Mouse (Mus musculus): Measurements from ENCODE around the gene Agap1. TPM values are rescaled to one million over a fixed set of nuclear protein-coding genes. Genes with fewer than 3 reads are reported as not detected.

The Agap1 gene
- polyA plus RNA-seq, 1 experiment from 2014 or later: 40.4 TPM

GRCm38 (mm10) chr1:89554969-89555856, 100.6 kb downstream of the Agap1 start:
- ATAC-seq (replicated peaks): no peak
- WGBS: 88% methylated on average over 18 of the region's 18 CpGs
- H3K9ac ChIP-seq (replicated peaks): no peak overlapping the region
- H3K4me3 ChIP-seq: no peak overlapping the region
- H3K9me3 ChIP-seq: no peaks in the 10 kb centered on the region
- no peak overlapping the region for H3K27ac ChIP-seq (replicated peaks)
- H3K36me3 ChIP-seq: no peaks in the 10 kb centered on the region
- H3K4me2 ChIP-seq (replicated peaks): no peak overlapping the region
- peaks cover 8% of the 10 kb centered on the region for H3K27me3 ChIP-seq
- H3K4me1 ChIP-seq: peaks cover 15% of the 10 kb centered on the region

DNA sequence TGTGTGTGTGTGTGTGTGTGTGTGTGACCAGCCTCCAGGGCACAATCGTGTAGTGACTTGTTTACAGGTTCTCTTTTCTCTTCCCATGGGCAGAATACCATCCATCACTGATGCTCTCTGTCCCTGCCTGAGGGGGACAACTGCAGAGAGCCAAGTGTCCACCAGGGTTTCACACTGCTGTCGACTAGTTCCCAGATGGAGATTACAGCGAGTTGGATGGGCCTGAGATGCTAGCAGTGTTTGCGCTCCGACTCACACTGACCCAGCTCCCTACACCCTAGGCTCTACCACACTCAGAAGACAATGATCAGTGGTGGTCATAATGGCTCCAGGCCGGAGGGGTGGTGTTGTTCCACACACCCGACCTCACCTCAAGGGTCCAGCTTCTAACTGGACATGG, 101.4 kb downstream of the Agap1 start:
- Histone ChIP-seq H3K9me3 (no peaks in the 10 kb centered on the region), H3K27me3 (peaks cover 8% of the 10 kb centered on the region), H3K9ac (replicated peaks) (no peak overlapping the region), H3K36me3 (no peaks in the 10 kb centered on the region), H3K27ac (replicated peaks) (no peak overlapping the region), H3K4me2 (replicated peaks) (no peak overlapping the region), H3K4me1 (peaks cover 10% of the 10 kb centered on the region; the same call in 1 of the 2 replicates), H3K4me3 (no peak overlapping the region)
- no peak for ATAC-seq (replicated peaks)
- 83% methylated on average over 7 of the region's 7 CpGs for WGBS

GRCm38 (mm10) chr1:89557401-89557800, 102.8 kb downstream of the Agap1 start:
- Histone ChIP-seq H3K36me3 (no peaks in the 10 kb centered on the region), H3K27ac (replicated peaks) (no peak overlapping the region), H3K9me3 (no peaks in the 10 kb centered on the region), H3K9ac (replicated peaks) (no peak overlapping the region), H3K4me2 (replicated peaks) (no peak overlapping the region), H3K27me3 (peaks cover 5% of the 10 kb centered on the region), H3K4me3 (no peak overlapping the region), H3K4me1 (0 out of 2 replicates have a peak, but pooled peaks cover 8% of the 10 kb centered on the region)
- ATAC-seq (replicated peaks): no peak
- 91% methylated on average over 6 of the region's 6 CpGs for WGBS

DNA sequence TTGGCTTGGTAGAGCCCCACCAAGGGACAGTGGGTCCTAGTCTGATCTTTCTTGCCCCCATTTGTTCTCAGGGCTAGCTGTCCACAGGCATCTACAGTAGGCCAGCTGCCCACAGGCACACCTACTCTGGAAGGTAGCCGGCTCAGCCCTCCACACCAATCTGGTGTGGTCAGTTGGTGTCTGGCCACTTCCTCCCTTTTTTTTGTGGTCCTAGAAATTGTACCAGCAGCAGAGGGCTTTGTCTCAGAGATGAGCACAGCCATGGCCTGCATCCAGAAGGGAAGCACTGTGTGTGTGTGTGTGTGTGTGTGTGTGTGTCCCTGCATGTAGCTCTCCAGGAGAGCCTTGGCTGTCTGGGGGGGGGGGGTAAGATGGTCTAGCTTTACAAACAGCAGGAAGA, 103.5 kb downstream of the Agap1 start:
- Histone ChIP-seq H3K9ac (replicated peaks) (no peak overlapping the region), H3K4me1 (0 out of 2 replicates have a peak, but pooled peaks cover 8% of the 10 kb centered on the region), H3K27ac (replicated peaks) (no peak overlapping the region), H3K27me3 (no peaks in the 10 kb centered on the region; the same call in 1 of the 2 replicates), H3K4me3 (no peak overlapping the region), H3K9me3 (no peaks in the 10 kb centered on the region), H3K36me3 (no peaks in the 10 kb centered on the region), H3K4me2 (replicated peaks) (no peak overlapping the region)
- ATAC-seq (replicated peaks): no peak
- 87% methylated on average over 1 of the region's 1 CpGs for WGBS

GRCm38 (mm10) chr1:89563399-89563798, 108.8 kb downstream of the Agap1 start:
- Histone ChIP-seq H3K4me2 (replicated peaks) (no peak overlapping the region), H3K4me3 (no peak overlapping the region), H3K36me3 (no peaks in the 10 kb centered on the region), H3K9me3 (no peaks in the 10 kb centered on the region), H3K27ac (replicated peaks) (no peak overlapping the region), H3K27me3 (no peaks in the 10 kb centered on the region; the same call in 1 of the 2 replicates), H3K4me1 (peaks cover 39% of the 10 kb centered on the region), H3K9ac (replicated peaks) (no peak overlapping the region)
- no peak for ATAC-seq (replicated peaks)
- 91% methylated on average over 4 of the region's 4 CpGs for WGBS

- no peak overlapping the region for H3K9ac ChIP-seq (replicated peaks)
- 16% methylated on average over 9 of the region's 9 CpGs for WGBS
These were observed 112.2 kb downstream of the Agap1 start for GRCm38 (mm10) chr1:89566578-89567488.

GRCm38 (mm10) chr1:89568546-89569405, 114.2 kb downstream of the Agap1 start:
- Histone ChIP-seq H3K9me3 (no peaks in the 10 kb centered on the region), H3K4me3 (no peak overlapping the region), H3K36me3 (no peaks in the 10 kb centered on the region), H3K27ac (replicated peaks) (no peak overlapping the region), H3K4me2 (replicated peaks) (no peak overlapping the region), H3K9ac (replicated peaks) (no peak overlapping the region), H3K4me1 (peaks cover 42% of the 10 kb centered on the region), H3K27me3 (no peaks in the 10 kb centered on the region)
- no peak for ATAC-seq (replicated peaks)
- 67% methylated on average over 6 of the region's 6 CpGs for WGBS

More at GRCm38 (mm10) chr1:89566578-89567488, 112.2 kb downstream of the Agap1 start:
- no peak overlapping the region for H3K4me3 ChIP-seq
- H3K36me3 ChIP-seq: no peaks in the 10 kb centered on the region
- no peaks in the 10 kb centered on the region for H3K9me3 ChIP-seq
- peaks cover 42% of the 10 kb centered on the region for H3K4me1 ChIP-seq
- peak; percentile 49 for ATAC-seq (replicated peaks)
- no peak overlapping the region for H3K27ac ChIP-seq (replicated peaks)
- no peaks in the 10 kb centered on the region for H3K27me3 ChIP-seq
- no peak overlapping the region for H3K4me2 ChIP-seq (replicated peaks)

DNA sequence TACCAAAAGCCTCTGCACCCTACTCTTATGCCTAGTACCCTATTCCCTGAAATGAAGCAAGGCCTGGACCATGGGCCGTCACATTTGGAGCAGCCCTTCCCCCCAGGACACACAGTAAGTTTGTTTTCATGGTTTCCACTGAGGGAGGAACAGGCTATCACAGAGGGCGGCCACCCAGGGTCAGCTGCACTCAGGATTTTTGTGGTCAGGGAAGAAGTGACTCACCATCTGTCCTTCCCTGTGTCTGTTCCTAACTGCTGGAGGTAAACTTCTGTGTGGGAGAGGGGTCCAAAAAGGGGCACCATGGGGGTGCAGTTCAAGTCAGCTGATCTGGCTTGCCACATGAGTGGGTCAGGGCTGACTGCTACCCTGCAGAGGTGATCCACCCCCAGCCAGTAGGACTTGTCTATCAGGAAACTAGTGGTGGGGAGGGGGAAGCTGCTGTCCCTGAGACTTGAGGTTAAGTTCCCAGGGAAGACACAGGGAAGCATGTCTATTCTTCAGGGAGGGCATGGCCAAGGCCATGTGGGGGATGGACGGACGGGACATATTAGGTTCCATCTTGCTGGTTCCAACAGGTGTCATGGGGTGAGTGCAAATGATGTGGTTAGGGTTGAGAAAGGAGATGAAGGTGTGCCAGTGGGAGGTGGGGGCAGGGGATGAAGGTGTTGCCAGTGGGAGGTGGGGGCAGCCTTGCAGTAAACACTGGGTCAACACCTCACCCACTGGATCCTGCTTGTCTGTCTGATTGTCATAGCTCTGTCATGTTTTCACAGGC, 116.1 kb downstream of the Agap1 start:
- no peak overlapping the region for H3K4me2 ChIP-seq (replicated peaks)
- H3K36me3 ChIP-seq: no peaks in the 10 kb centered on the region
- no peaks in the 10 kb centered on the region for H3K9me3 ChIP-seq
- no peak overlapping the region for H3K4me3 ChIP-seq
- no peak for ATAC-seq (replicated peaks)
- no peaks in the 10 kb centered on the region for H3K27me3 ChIP-seq
- WGBS: 92% methylated on average over 4 of the region's 4 CpGs
- H3K4me1 ChIP-seq: peaks cover 37% of the 10 kb centered on the region
- H3K9ac ChIP-seq (replicated peaks): no peak overlapping the region
- no peak overlapping the region for H3K27ac ChIP-seq (replicated peaks)

DNA sequence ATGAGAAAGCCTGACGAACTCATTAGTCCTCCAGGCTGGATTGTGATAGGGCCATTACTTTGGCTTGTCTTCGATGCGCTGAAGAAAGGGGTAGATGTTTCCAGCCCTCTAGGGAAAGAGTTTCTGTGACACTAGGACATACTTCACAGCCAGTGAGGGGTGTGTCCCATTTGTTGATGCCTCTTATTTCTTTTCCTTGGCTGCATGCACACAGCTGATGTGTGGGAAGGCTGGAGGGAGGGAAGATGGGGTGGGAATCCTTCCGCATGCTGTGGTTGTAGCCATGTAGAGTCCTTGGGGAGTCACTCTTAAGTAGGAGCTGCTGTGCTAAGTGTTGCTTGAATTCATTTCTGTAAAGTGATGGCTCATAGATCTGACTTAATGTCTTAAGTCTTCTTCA, 118.9 kb downstream of the Agap1 start:
- no peaks in the 10 kb centered on the region for H3K27me3 ChIP-seq
- WGBS: 93% methylated on average over 4 of the region's 4 CpGs
- H3K9me3 ChIP-seq: no peaks in the 10 kb centered on the region
- H3K36me3 ChIP-seq: no peaks in the 10 kb centered on the region
- H3K4me2 ChIP-seq (replicated peaks): no peak overlapping the region
- H3K9ac ChIP-seq (replicated peaks): no peak overlapping the region
- H3K4me1 ChIP-seq: peaks cover 33% of the 10 kb centered on the region
- no peak overlapping the region for H3K4me3 ChIP-seq
- H3K27ac ChIP-seq (replicated peaks): no peak overlapping the region
- ATAC-seq (replicated peaks): no peak

DNA sequence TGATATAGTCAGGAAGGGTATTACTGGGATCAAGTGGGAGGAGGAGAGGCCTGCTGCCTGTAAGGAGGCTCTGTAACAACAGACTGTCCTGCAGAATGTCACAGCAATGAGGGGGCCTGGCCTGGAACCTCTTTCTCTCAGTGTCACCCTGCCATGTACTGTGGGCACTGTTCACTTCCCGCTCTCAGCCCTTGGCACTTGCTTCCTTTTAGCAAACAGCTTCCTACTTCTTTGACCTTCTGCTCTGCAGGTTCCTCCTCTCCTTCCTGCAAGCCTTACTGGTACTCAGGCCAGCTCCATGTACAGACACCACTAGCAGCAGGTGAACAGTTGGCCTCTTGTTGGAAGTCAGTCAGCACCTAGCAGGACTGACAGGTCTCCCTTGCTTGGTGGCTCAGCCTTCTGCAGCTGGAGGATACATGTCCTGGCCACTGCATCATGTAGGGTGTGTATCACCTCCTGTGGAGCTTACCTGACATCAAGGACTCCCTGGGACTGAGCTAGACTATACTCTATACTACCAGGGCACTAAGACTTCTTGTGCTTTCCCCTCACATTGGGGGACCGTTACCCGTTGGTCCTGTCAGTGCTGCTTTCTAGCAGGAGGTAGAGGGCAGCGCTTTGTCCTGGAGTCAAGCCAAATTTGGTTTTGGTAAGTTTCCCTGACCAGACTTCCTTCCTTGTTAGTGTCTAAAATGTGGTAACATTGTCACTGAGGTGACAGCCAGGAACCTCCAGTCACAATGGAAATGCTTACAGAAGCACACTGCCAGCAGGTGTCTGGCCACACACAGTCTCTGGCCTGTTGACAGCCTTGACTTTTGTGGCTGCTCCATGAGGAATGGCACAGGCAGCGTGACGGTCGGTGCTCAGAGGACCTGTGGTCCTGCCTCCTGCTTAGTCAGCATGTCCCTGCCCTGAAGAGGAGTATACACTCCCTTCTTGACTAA, 120.6 kb downstream of the Agap1 start:
- no peak overlapping the region for H3K9ac ChIP-seq (replicated peaks)

More for the DNA sequence above, 120.6 kb downstream of the Agap1 start:
- H3K36me3 ChIP-seq: no peaks in the 10 kb centered on the region
- no peak overlapping the region for H3K4me2 ChIP-seq (replicated peaks)
- H3K9me3 ChIP-seq: no peaks in the 10 kb centered on the region
- H3K4me1 ChIP-seq: peaks cover 32% of the 10 kb centered on the region
- H3K4me3 ChIP-seq: no peak overlapping the region
- H3K27ac ChIP-seq (replicated peaks): no peak overlapping the region
- 46% methylated on average over 7 of the region's 7 CpGs for WGBS
- no peaks in the 10 kb centered on the region for H3K27me3 ChIP-seq
- ATAC-seq (replicated peaks): no peak
